Mouse (Mus musculus) forebrain, postnatal 0 days (tissue): Measurements from ENCODE around the gene Akr1b8. TPM values are rescaled to one million over a fixed set of nuclear protein-coding genes. Genes with fewer than 3 reads are reported as not detected.
A peak's percentile ranks its signal among the peaks of the same experiment; 100 is the strongest.
"Not testable (repeated sequence)": the region's sequence is repeated elsewhere in the genome, so short reads cannot be mapped to it uniquely, and the experiment has no call there.

Experiments used
- ATAC-seq: fragments of 200-750 bp; cut with Nextera tagmentation; 2 replicates; pipeline ENCODE4 v1.8.0; 2017; ENCODE audit warnings: mild to moderate bottlenecking, moderate library complexity
- DNase-seq: peaks from one replicate; pipeline ENCODE4 v3.0.0-alpha.2; 2015
- H3K27ac ChIP-seq: fragments of 300-500 bp; sonication (generic); 2 replicates; pipeline ENCODE4 v1.5.1; 2014; ENCODE audit warnings: low read depth, mild to moderate bottlenecking, antibody characterized with exemption, low read length, moderate library complexity, mixed read lengths
- H3K27me3 ChIP-seq: fragments of 300-500 bp; sonication (generic); 2 replicates; pipeline ENCODE4 v1.6.1; 2014; ENCODE audit warnings: mild to moderate bottlenecking, low read length, mixed read lengths; ENCODE audit not compliant: insufficient read depth
- H3K36me3 ChIP-seq: fragments of 300-500 bp; sonication (generic); 2 replicates; pipeline ENCODE4 v1.6.1; 2014; ENCODE audit warnings: mild to moderate bottlenecking, moderate library complexity; ENCODE audit not compliant: insufficient read depth
- H3K4me1 ChIP-seq: fragments of 300-500 bp; sonication (generic); 2 replicates; pipeline ENCODE4 v1.6.1; 2014; ENCODE audit warnings: antibody characterized with exemption; ENCODE audit not compliant: insufficient read depth
- H3K4me2 ChIP-seq: fragments of 300-500 bp; sonication (generic); 2 replicates; pipeline ENCODE4 v1.6.1; 2014; ENCODE audit warnings: low read depth, mild to moderate bottlenecking, moderate library complexity
- H3K4me3 ChIP-seq: fragments of 300-500 bp; sonication (generic); 2 replicates; pipeline ENCODE4 v1.5.1; 2014; ENCODE audit warnings: low read depth, low read length, mixed read lengths
- H3K9ac ChIP-seq: fragments of 300-500 bp; sonication (generic); 2 replicates; pipeline ENCODE4 v1.6.1; 2014; ENCODE audit warnings: mild to moderate bottlenecking
- H3K9me3 ChIP-seq: fragments of 300-500 bp; sonication (generic); 2 replicates; pipeline ENCODE4 v1.6.1; 2016; ENCODE audit warnings: low read length
- CTCF ChIP-seq: sonication (generic); IDR thresholded peaks from 2 replicates; pipeline ENCODE4 v1.5.1; 2016; ENCODE audit warnings: antibody characterized with exemption, control low read depth, low read depth
- WGBS: fragments of 180-500 bp; shearing (Covaris S2); extraction: QIAGEN DNeasy Blood & Tissue Kit; methylation state at CpG from one replicate; pipeline ENCODE4 v1.1.7; 2014; 5-methylcytosine and 5-hydroxymethylcytosine counted together
- polyA plus RNA-seq: library from polyadenylated mRNA; unstranded; fragments of >200 nt; fragmentation: Nextera tagmentation; extraction: Ambion mirVana; gene quantifications from 2 replicates; pipeline ENCODE4 v1.2.1, GENCODE M21; 2015
- total RNA-seq: library from RNA; depleted of rRNA; stranded (reverse); fragments of >200 nt; gene quantifications from 2 replicates; pipeline ENCODE4 v1.2.3, GENCODE M21; 2014

Gene Akr1b8
- total and polyA plus RNA-seq, 2 experiments from 2014 or later: 2.5 to 3.6 TPM

DNA sequence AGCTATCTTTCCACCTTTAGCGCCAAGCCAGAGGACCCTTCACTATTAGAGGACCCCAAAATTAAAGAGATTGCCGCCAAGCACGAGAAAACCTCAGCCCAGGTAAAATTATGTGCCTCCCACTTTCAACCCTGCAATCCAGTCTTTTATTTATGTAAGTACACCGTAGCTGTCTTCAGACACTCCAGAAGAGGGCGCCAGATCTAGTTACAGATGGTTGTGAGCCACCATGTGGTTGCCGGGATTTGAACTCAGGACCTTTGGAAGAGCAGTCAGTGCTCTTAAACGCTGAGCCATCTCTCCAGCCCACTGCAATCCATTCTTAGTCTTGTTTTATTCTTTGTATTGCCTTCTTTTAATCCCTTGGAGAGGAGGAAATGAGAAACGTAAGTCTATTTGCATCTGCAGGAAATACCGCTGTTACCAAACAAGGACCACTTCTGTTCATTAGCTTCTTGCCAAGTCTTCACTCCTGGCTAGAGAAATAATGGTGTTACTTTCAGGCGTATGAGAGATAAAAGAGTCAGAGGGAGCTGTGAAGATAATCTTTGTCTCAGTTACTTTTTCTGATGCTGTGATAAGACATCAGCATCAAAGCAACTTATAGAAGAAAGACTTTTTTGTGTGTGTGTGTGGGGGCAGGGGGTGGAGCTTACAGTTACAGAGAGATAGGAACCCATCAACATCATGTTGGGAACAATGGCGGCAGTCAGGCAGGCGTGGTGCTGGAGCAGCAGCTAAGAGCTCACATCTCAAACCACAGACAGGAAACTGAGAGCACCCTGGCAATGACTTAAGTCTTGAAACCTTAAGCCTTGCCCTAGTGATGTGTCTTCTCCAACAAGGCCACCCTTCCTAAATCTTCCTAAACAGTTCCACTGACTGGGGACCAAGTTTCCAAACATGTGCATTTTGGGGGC lies 10.6 kb downstream of the Akr1b8 start:
- TF ChIP-seq CTCF: no peak
- Histone ChIP-seq H3K27ac (no peak overlapping the region), H3K9me3 (no peaks in the 10 kb centered on the region), H3K27me3 (no peaks in the 10 kb centered on the region), H3K4me3 (no peak overlapping the region), H3K4me2 (no peak overlapping the region), H3K4me1 (no peaks in the 10 kb centered on the region), H3K9ac (no peak overlapping the region), H3K36me3 (no peaks in the 10 kb centered on the region)
- WGBS: 84% methylated on average over 12 of the region's 12 CpGs
- DNase-seq (no peak), ATAC-seq (no peak)

DNA sequence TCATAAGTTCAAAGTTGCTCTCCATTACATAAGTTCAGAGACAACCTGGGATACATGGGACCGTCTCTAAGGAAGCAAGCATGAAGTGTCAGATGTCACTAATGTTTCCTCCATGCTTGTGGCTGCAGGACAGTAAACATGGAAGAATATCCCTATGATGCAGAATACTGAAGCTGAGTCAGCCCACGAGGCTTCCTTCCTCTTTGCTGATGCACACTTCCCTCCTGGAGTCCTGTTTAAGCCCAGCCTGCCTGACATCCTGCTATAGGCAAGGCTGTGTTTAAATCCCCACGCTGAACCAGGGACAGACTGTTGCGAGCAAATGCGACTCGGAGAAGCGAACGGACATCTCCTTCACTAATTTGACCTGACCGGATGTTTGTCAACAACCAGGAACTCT lies 14.1 kb downstream of the Akr1b8 start:
- 85% methylated on average over 9 of the region's 9 CpGs for WGBS
- no peaks in the 10 kb centered on the region for H3K9me3 ChIP-seq
- no peak for TF ChIP-seq CTCF

DNA sequence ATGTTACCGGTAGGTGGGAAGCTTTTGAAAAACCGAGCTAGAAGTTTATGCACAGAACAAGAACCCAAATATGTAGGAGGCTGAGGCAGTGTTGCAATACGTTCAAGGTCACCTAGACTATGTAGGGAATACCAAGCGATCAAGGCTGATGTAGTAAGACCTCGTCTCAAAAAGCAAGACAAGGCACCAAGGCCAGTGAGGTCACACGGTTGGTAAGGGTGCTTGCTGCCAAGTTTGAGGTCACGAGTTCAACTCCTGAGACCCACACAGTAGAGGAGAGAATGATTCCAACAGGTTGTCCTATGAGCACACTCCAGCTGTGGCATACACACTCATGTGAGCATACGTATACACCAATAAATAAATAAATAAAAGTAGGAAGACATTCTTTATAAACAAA lies 16.2 kb downstream of the Akr1b8 start:
- Histone ChIP-seq H3K4me3 (no peak overlapping the region), H3K27me3 (no peaks in the 10 kb centered on the region), H3K4me2 (no peak overlapping the region), H3K4me1 (no peaks in the 10 kb centered on the region), H3K9ac (no peak overlapping the region), H3K9me3 (no peaks in the 10 kb centered on the region), H3K27ac (no peak overlapping the region), H3K36me3 (no peaks in the 10 kb centered on the region)
- DNase-seq (no peak), ATAC-seq (no peak)
- 79% methylated on average over 8 of the region's 8 CpGs for WGBS
- TF ChIP-seq CTCF: no peak

More for the DNA sequence above, 14.1 kb downstream of the Akr1b8 start:
- Histone ChIP-seq H3K4me2 (no peak overlapping the region), H3K4me3 (no peak overlapping the region), H3K27ac (no peak overlapping the region), H3K36me3 (no peaks in the 10 kb centered on the region), H3K27me3 (no peaks in the 10 kb centered on the region), H3K4me1 (no peaks in the 10 kb centered on the region), H3K9ac (no peak overlapping the region)
- ATAC-seq (no peak), DNase-seq (no peak)

DNA sequence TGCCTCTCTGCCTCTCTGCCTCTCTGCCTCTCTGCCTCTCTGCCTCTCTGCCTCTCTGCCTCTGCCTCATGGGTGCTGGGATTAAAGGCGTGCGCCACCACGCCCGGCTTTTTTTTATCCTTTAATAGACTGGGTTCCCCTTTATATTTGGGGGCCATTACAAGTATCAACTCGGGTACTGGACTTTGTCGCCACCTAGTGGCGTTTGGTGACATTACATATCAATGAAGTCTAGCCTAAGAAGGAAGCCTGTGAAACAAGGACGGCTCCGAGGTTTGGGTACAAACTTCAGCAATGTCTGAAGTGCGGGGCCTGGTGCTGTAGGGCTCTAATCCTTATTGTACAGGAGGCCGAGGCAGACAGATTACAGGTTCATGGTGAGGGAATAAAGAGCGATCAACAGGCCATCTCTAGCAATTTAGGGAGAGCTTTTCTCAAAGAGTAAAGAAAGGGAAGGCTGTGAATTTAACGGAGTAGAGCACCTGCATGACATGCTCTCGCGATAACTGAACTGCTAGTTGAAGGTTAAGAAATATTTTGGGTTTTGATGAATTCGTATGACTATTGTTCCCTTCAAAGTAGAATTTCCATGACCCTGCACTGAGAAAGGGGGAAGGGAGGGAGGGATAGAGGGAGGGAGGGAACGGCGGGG lies 17.9 kb downstream of the Akr1b8 start:
- Histone ChIP-seq H3K9me3 (no peaks in the 10 kb centered on the region), H3K36me3 (no peaks in the 10 kb centered on the region), H3K4me3 (no peak overlapping the region), H3K4me2 (peak overlapping the region; percentile 10; the same call in 1 of the 2 replicates), H3K9ac (no peak overlapping the region), H3K4me1 (no peaks in the 10 kb centered on the region), H3K27ac (no peak overlapping the region), H3K27me3 (no peaks in the 10 kb centered on the region)
- peak; percentile 81 for TF ChIP-seq CTCF
- DNase-seq (peak; percentile 91), ATAC-seq (peak; percentile 67; the same call in 1 of the 2 replicates)
- 22% methylated on average over 18 of the region's 18 CpGs for WGBS

DNA sequence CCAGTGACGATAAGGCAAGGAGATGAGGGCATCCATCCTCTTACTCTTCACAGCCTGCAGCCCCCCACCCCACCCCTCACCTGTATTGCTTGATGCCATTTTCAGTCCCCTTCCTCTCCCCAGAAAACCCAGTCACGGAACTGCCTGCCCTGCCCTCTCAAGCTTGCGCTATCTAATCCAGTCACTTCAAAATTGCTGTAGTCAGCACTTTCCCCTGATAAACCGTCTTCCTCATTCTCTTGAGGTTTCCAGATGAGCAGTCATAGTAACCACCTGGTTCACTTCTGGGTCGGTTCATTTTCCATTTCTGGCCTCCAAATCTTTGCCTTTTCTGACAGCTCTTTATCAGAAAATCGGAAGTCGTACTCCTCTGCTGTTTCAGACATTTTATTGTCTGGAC lies 19.9 kb downstream of the Akr1b8 start:
- Histone ChIP-seq H3K27me3 (no peaks in the 10 kb centered on the region), H3K9me3 (no peaks in the 10 kb centered on the region), H3K4me1 (no peaks in the 10 kb centered on the region), H3K4me2 (no peak overlapping the region), H3K27ac (no peak overlapping the region), H3K36me3 (no peaks in the 10 kb centered on the region), H3K9ac (no peak overlapping the region), H3K4me3 (no peak overlapping the region)
- ATAC-seq: no peak
- 87% methylated on average over 7 of the region's 7 CpGs for WGBS
- TF ChIP-seq CTCF: no peak
- DNase-seq: no peak

DNA sequence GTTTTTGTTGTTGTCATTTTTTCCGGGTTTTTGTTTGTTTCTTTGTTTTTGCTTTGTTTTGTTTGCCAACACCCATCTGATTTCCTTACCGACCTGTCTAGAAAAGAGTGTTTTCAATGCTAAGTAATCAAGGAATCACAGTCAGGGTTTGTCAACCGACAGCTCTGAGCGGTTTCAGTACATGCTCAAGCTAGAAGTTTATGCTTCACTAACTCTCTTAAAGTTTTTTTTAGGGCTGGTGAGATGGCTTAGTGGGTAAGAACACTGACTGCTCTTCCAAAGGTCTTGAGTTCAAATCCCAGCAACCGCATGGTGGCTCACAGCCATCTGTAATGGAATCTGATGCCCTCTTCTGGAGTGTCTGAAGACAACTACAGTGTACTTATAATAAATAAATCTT lies 22.0 kb downstream of the Akr1b8 start:
- not testable (repeated sequence) for ATAC-seq, H3K9ac ChIP-seq, DNase-seq, H3K4me2 ChIP-seq, H3K27ac ChIP-seq, H3K4me1 ChIP-seq, H3K36me3 ChIP-seq, H3K4me3 ChIP-seq, H3K27me3 ChIP-seq, H3K9me3 ChIP-seq
- WGBS: 68% methylated on average over 5 of the region's 5 CpGs

DNA sequence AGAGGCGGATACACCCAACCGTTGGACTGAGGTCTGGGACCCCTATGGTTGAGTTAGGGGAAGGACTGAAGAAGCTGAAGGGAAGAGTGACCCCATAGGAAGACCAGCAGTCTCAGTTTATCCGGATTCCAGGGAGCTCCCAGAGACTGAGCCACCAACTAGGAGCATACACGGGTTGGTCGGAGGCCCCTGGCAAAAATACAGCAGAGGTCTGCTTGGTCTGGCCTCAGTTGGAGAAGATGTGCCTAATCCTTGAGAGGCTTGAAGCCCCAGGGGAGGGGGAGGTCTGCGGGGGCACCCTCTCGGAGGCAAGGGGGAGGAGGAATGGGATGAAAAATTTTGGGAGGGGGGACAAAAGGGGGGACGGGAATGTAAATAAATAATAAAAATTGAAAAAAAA lies 29.5 kb downstream of the Akr1b8 start:
- Histone ChIP-seq H3K27me3 (no peaks in the 10 kb centered on the region), H3K4me3 (no peak overlapping the region), H3K9me3 (no peaks in the 10 kb centered on the region), H3K27ac (no peak overlapping the region), H3K4me2 (peak overlapping the region; percentile 61; the same call in 1 of the 2 replicates), H3K4me1 (peaks cover 5% of the 10 kb centered on the region; the same call in 1 of the 2 replicates), H3K36me3 (no peaks in the 10 kb centered on the region), H3K9ac (no peak overlapping the region)
- DNase-seq (no peak), ATAC-seq (no peak)
- TF ChIP-seq CTCF: no peak
- WGBS: 49% methylated on average over 8 of the region's 8 CpGs
